Mouse (Mus musculus): Measurements from ENCODE around the gene Ranbp3. TPM values are rescaled to one million over a fixed set of nuclear protein-coding genes. Genes with fewer than 3 reads are reported as not detected.

Gene Ranbp3
- total RNA-seq, 2 experiments from 2014 or later = 88.4 to 97.2 TPM

DNA sequence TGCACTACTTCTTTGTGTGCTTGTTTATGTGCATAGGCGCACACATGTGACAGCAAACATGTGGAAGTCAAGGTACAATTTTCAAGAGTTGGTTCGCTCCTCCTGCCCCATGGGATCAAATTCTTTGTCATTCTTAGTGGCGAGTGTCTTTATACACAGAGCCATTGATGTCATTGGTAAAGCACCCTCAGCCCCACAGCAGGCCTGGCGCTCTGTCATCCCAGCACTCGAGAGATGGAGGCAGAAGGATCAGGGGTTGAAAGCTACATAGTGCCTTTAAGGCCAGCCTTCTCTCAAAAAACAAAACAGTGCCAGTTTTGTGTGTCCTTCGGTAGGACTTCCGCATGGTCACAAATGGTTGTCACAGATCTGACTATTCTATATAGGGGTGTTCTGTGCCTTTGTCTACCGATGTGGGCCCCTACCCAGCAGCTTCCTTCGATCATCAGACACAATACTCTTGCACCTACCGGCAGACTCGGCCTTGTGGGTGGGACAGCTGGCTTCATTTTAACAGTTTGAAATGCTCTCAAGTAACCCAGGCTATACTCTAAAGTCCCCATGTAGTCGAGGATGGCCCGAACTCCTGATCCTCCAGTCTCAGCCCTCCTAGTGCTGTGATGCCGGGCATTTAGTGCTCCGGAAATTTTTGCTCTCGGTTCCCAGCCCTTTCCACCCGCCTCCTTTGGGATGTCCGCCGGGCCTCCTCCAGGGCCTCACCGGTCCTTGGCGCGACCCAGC, 43.0 kb downstream of the Ranbp3 start:
- intact Hi-C loops (cut with DNase I) = loop anchor here (5.0 kb wide), 1 partner anchor 46 kb away; the partner anchor contains the start of gene Dus3l

DNA sequence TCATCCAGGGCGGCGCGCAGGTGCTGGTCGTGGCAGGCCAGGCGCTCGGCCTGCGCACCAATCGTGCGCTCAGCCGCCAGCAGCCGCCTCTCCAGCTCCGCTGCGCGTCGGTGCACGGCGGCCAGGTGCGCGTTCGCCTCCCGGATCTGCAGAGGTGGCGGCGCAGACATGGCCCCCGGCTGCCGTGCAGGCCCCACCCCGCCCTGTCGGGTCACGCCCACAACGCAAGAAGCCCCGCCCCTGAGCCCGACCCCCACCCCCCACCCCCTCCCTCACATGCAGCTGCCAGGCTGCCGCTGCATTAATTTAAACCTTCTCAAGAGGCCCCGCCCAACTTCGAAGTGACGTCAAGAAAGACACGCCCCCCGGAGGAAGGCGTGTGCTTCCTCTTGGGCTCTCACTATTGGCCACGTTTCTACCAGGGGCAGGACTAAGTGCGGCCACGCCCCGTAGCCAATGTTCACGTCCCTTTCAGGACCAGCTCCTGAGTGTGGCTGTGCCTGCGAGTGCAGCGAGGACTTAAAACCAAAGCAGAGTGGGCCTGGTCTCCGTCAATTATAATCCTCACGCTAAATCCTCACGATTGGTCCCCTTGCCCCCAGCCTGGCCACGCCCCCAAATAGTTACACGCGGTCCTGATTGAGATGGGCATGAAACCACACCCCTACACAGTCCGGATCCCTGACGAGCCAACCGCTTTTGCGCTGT, 43.7 kb downstream of the Ranbp3 start:
- intact Hi-C loops (cut with DNase I) = loop anchor here (5.0 kb wide), 1 partner anchor 45 kb away; the partner anchor contains the start of gene Dus3l
- peak; percentile 97 to 98 for DNase-seq (ENCODE audit: extremely low spot score in 1 of 2, low spot score in 2 of 2)

More for the DNA sequence above, 43.0 kb downstream of the Ranbp3 start:
- no peak for DNase-seq (ENCODE audit: extremely low spot score in 1 of 2, low spot score in 2 of 2)

DNA sequence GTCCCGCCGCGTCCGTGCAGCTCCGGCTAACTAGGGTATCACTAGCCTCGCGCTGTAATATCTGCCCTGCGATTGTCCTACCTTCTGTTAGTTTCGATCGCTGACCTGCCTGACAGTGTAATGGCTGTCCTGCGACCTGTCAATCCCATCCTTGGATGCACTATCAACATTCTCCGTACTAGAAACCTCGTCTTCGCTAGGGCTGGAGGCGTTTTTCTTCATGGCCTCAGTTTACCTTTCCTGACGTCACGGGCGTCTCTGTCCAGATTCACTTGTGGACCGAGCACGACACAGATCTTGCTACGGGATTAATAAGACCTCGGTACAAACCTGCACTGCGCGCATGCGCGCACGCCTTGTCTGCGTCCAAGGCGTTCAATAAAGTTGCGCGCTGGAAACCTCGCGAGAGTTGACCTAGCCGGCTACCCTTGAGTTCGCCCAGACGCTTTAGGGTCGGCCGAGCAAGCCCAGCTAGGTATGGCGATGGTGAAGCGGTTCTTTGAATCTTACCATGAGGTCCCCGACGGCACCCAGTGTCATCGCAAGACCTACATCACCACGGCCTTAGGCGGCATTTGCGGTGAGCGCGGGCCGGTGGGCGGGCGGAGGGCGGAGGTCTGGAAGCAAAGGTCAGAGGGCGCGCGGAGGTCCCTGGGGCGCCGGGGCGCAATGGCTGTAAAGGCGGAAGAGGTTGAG, 44.4 kb downstream of the Ranbp3 start, which contains the start of the genes Ndufa11 and Vmac:
Gene Ndufa11 (plus strand): TSS at position 405 of the 696 bp plus-strand sequence.
Gene Vmac (minus strand): TSS at position 660 of the 696 bp plus-strand sequence.
- peak; percentile 93 to 97 for DNase-seq (ENCODE audit: extremely low spot score in 1 of 2, low spot score in 2 of 2)
- intact Hi-C loops (cut with DNase I) = loop anchor here (5.0 kb wide), 1 partner anchor 45 kb away; the partner anchor contains the start of gene Dus3l

DNA sequence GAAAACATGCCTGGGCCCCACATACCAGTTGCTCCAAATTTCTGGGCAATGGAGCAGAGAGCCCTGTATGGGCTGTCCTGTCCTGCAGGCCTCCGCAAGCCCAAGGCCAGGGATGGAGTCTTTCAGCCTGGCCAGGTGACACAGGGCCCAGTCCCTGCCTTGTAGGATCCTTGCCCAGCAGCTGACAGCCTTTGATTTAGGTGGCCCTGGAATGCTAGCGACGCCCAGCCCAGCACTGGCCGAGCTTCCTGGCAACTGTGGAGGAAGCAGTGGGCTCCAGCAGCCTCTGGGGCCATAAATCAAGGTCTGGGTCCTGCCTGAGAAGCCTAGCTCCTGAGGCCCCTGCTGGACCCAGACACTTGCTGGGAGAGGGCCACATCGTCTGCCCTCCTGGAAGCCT, 49.3 kb downstream of the Ranbp3 start:
- no peak for DNase-seq (ENCODE audit: extremely low spot score in 1 of 2, low spot score in 2 of 2)
- intact Hi-C loops (cut with DNase I) = no loop called here

- DNase-seq (ENCODE audit: extremely low spot score in 1 of 2, low spot score in 2 of 2) = no peak
- intact Hi-C loops (cut with DNase I) = no loop called here
Observed at GRCm38 (mm10) chr17:56723419-56724161, 50.5 kb downstream of the Ranbp3 start.

DNA sequence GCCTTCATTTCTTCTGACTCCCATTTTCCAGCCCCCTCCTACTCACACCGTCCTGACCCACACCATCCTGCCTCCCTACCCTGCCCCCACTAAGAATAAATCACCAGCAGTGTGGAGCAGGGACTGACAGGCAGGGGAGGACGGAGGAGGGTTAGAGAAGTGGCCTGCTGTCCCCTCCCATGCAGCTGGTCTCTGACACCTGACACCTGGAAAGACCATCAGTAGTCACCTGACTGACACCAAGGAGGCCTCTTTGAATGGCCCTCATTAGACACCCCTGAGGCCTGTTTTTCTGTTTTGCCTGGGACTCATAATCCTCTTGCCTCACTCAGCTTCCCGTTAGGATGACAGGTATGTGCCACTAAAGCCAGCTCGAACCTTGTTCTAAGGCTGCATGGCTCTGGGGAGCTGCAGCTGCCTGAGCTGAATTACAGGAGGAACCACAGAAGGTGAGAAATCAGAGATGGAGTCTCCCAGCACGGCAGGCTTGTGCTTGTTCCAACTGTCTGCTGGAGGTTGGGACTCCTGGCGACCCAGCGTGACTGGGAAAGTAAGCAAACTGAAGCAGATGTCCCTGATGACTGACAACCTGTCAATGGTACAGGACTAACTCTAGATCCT, 54.0 kb downstream of the Ranbp3 start:
- DNase-seq (ENCODE audit: extremely low spot score in 1 of 2, low spot score in 2 of 2) = no peak
- intact Hi-C loops (cut with DNase I) = no loop called here

- DNase-seq (ENCODE audit: extremely low spot score in 1 of 2, low spot score in 2 of 2) = no peak
- intact Hi-C loops (cut with DNase I) = no loop called here
Observed at GRCm38 (mm10) chr17:56727659-56728058, 54.6 kb downstream of the Ranbp3 start.

GRCm38 (mm10) chr17:56728117-56728516, 55.0 kb downstream of the Ranbp3 start:
- peak in 1 of 2 experiments; percentile 76 for DNase-seq (ENCODE audit: extremely low spot score in 1 of 2, low spot score in 2 of 2)
- intact Hi-C loops (cut with DNase I) = no loop called here

DNA sequence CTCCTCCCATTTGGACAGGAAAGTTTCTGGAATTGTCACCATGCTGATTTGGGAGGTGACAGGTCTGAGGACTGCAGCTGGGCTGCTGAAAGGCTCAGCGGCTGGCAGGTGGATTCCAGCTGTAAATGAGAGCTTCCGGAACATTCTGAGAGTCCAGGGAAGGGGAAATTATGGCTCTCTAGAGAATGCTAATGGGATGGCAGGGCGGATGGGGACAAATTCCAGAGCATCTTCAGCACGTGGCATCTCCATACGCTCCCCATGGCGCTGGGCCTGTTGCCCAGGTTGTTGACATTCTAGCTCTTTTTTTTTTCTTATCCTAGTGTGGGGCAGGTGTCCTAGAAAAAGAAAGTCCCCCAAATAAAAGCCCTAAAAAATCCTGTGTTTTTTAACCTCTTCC, 56.1 kb downstream of the Ranbp3 start:
- DNase-seq (ENCODE audit: extremely low spot score in 1 of 2, low spot score in 2 of 2) = no peak
- intact Hi-C loops (cut with DNase I) = no loop called here

GRCm38 (mm10) chr17:56729656-56730055, 56.6 kb downstream of the Ranbp3 start:
- intact Hi-C loops (cut with DNase I) = no loop called here
- no peak for DNase-seq (ENCODE audit: extremely low spot score in 1 of 2, low spot score in 2 of 2)

DNA sequence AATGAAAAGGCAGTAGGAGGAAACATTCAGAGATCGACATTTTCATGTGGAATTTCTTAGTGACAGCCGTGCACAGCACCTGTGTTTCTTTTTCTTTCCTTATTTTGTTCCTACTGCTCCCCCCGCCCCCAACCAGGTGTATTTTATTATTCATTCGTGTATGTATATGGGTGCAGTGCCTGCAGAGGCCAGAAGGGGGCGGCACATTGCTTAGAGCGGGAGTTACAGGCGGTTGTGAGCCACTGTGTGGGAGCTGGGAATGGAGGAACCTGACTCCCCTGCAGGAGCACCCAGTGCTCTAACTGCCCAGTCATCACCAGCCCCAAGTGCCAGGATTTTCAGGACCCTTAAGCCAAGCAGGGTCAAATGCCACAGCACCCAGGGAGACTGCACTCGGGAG, 63.4 kb downstream of the Ranbp3 start:
- intact Hi-C loops (cut with DNase I) = no loop called here
- DNase-seq (ENCODE audit: extremely low spot score in 1 of 2, low spot score in 2 of 2) = no peak

DNA sequence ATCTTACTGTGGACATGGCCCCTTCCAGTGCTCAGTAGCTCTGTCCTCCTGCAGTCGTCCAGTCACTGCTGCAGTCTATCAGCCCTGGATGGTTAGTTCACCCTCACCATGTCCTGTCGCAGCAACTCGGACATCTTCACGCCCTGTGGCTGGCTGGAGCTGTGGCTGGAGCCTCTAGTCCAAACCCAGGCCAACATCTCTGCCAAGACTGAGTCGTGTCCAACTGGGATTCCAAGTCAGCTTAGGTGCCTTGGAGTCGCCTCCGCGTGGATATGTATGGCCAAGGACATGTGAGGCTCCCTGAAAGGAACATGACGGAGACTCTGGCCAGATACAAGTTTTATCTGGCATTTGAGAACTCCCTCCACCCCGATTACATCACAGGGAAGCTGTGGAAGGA, 65.1 kb downstream of the Ranbp3 start:
- intact Hi-C loops (cut with DNase I) = no loop called here
- DNase-seq (ENCODE audit: extremely low spot score in 1 of 2, low spot score in 2 of 2) = no peak

DNA sequence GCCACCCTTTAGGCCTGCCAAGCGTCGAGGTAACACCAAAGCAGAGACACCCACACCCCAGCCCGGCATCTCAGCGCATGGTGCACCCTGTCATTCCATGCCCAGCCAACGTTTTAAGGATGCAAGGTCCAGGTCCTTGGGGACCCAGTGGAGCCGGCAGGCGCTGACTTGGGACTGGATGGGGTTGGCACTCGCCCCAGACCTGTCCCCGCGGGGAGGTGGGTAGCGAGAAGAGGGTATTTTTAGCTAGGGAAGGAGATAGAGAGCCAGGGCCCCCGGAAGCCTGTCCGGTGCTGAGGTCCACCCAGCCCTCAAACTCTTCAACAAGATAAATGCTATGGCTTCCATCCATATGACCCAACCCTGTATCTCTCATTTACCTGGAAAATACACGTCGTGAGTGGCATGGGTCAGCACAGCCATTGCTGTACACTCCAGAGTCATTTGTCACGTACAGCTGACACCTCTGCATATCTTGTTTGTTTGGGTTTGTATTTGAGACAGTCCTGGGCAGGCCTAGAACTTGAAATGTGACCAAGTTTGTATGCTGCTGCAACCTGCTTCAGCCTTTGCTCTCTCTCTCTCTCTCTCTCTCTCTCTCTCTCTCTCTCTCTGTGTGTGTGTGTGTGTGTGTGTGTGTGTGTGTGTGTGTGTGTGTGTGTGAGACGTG, 67.2 kb downstream of the Ranbp3 start:
- intact Hi-C loops (cut with DNase I) = no loop called here
- DNase-seq (ENCODE audit: extremely low spot score in 1 of 2, low spot score in 2 of 2) = no peak

GRCm38 (mm10) chr17:56740788-56741160, 67.7 kb downstream of the Ranbp3 start:
- DNase-seq (ENCODE audit: extremely low spot score in 1 of 2, low spot score in 2 of 2) = no peak
- intact Hi-C loops (cut with DNase I) = no loop called here

DNA sequence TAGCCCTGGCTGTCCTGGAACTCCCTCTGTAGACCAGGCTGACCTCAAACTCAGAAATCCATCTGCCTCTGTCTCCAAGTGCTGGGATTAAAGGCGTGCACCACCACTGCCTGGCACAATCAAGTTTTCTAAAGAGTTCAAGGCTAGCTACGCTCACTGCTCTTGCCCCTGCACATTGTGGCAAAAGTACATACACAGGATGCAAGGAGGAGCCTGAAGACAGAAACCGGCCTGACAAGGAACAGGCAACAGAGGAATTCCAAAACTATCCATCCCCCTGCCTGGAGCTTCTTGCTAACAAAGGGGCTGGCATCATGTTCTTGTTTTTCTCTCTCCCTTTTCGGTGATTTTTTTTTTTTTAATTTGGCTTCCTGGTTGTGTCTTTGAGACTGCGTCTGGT, 71.1 kb downstream of the Ranbp3 start:
- intact Hi-C loops (cut with DNase I) = no loop called here
- no peak for DNase-seq (ENCODE audit: extremely low spot score in 1 of 2, low spot score in 2 of 2)

DNA sequence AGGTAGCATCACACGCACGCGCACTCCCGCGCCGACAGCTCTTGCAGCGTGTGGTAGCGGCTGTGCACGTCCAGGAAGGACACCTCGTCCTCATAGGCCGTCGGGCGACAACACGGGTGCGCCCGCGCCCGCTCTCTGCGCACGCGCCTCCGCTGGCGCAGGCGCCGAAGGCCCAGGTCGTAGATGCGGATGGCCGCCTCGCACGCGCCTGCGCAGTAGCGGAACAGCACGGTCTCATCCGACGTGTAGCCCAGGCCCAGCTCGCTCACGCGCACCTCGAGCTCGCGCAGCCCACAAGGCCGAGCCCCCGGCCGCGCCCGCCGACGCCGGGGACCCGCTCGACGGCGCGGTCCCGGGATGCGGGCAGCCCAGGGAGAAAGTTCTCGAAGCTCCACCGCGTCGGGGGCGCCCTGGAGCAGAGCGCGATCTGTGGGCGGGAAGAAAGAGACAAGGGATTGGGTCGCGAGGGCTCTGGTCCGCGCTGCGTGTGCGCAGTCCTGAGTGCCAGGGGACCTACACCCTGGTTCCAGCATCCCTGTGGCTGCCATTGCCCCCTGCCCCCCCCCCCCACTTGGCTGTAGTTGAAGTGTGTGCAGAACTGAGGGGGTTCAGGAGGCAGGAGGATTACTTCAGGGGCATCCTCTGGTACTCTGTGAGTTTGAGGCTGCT, 78.4 kb downstream of the Ranbp3 start:
- peak in 1 of 2 experiments; percentile 75 for DNase-seq (ENCODE audit: extremely low spot score in 1 of 2, low spot score in 2 of 2)
- intact Hi-C loops (cut with DNase I) = no loop called here

GRCm38 (mm10) chr17:56753452-56753851, 80.4 kb downstream of the Ranbp3 start:
- no peak for DNase-seq (ENCODE audit: extremely low spot score in 1 of 2, low spot score in 2 of 2)
- intact Hi-C loops (cut with DNase I) = no loop called here

All from left cerebral cortex, postnatal 10 days (tissue).